Mouse (Mus musculus) midbrain, embryonic 11.5 days (tissue): ENCODE results near the gene Lzts3. TPM values are rescaled to one million over a fixed set of nuclear protein-coding genes. Genes with fewer than 3 reads are reported as not detected.
A peak's percentile ranks its signal among the peaks of the same experiment; 100 is the strongest.

Source experiments
- ATAC-seq: fragments of 200-750 bp; cut with Nextera tagmentation; 2 replicates; pipeline ENCODE4 v1.8.0; 2017; ENCODE audit warnings: moderate TSS enrichment, moderate library complexity; ENCODE audit not compliant: low FRiP score
- DNase-seq: peaks from one replicate; pipeline ENCODE4 v3.0.0; 2015; ENCODE audit warnings: low spot score; ENCODE audit errors: missing footprints
- H3K27ac ChIP-seq: fragments of 300-500 bp; sonication (generic); 2 replicates; pipeline ENCODE4 v1.5.1; 2014; ENCODE audit warnings: low read depth, low read length
- H3K27me3 ChIP-seq: fragments of 300-500 bp; sonication (generic); 2 replicates; pipeline ENCODE4 v1.6.1; 2014; ENCODE audit warnings: mild to moderate bottlenecking, low read length, moderate library complexity, mixed read lengths; ENCODE audit not compliant: control insufficient read depth, insufficient read depth
- H3K36me3 ChIP-seq: fragments of 300-500 bp; sonication (generic); 2 replicates; pipeline ENCODE4 v1.6.1; 2014; ENCODE audit warnings: mild to moderate bottlenecking, low read length, moderate library complexity, mixed read lengths; ENCODE audit not compliant: control insufficient read depth, insufficient read depth
- H3K4me1 ChIP-seq: fragments of 300-500 bp; sonication (generic); 2 replicates; pipeline ENCODE4 v1.6.1; 2014; ENCODE audit warnings: low read length; ENCODE audit not compliant: control insufficient read depth, insufficient read depth
- H3K4me2 ChIP-seq: fragments of 300-500 bp; sonication (generic); 2 replicates; pipeline ENCODE4 v1.6.1; 2014; ENCODE audit warnings: mild to moderate bottlenecking, moderate library complexity
- H3K4me3 ChIP-seq: fragments of 300-500 bp; sonication (generic); 2 replicates; pipeline ENCODE4 v1.5.1; 2014; ENCODE audit warnings: low read depth, low read length
- H3K9ac ChIP-seq: fragments of 300-500 bp; sonication (generic); 2 replicates; pipeline ENCODE4 v1.6.1; 2014; ENCODE audit warnings: low read length
- H3K9me3 ChIP-seq: fragments of 300-500 bp; sonication (generic); 2 replicates; pipeline ENCODE4 v1.6.1; 2016; ENCODE audit warnings: low read length; ENCODE audit not compliant: control insufficient read depth
- WGBS: fragments of 180-500 bp; shearing (Covaris S2); extraction: QIAGEN DNeasy Blood & Tissue Kit; methylation state at CpG from one replicate; pipeline ENCODE4 v1.1.7; 2014; 5-methylcytosine and 5-hydroxymethylcytosine counted together
- polyA plus RNA-seq: library from polyadenylated mRNA; unstranded; fragments of >200 nt; fragmentation: Nextera tagmentation; extraction: Ambion mirVana; gene quantifications from 2 replicates; pipeline ENCODE4 v1.2.1, GENCODE M21; 2014

Gene Lzts3
- polyA plus RNA-seq, 1 experiment from 2014 or later: 1.1 TPM

DNA sequence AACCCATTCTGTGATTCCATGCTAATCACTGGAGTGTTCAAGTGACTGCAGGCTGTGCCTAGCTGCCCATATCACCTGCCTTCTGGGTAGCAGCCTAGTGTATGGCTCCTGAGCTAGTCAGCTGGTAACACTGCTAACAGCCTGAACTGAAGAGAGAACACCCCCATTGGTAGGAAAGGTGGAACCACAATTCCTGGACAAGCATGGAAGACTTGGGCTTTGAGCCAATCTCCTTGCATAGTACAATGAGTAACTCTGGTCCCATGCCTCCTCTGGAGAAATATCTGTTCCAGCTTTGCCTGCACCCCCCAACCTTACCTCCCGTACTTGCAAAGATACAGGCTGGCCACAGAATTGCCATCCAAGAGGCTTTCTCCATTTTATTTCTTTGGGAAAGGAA is 10.2 kb downstream of the Lzts3 start:
- H3K9ac ChIP-seq: no peak overlapping the region
- 44% methylated on average over 1 of the region's 1 CpGs for WGBS
- H3K27ac ChIP-seq: no peak overlapping the region
- ATAC-seq: no peak
- no peak overlapping the region for H3K4me2 ChIP-seq
- H3K4me1 ChIP-seq: peaks cover 37% of the 10 kb centered on the region
- H3K9me3 ChIP-seq: no peaks in the 10 kb centered on the region
- peaks cover 39% of the 10 kb centered on the region for H3K27me3 ChIP-seq
- H3K4me3 ChIP-seq: no peak overlapping the region
- DNase-seq: no peak
- H3K36me3 ChIP-seq: no peaks in the 10 kb centered on the region

DNA sequence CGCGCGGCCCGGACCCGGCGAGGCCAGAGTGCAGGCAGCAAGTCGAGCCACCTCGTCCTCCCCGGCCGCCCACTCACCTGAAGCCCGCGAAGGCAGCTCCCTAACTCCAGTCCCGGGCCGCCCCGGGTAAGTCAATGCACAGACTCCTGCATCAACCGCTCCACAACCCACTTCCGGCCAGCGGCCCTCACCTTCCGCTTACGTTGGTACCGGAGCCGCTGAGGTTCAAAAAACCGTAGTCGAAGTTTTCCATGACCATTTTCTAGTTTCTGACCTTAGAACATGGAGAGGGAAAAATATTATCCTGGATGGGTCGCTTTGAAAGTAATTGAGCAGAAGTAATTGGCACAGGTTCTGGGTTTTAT is 12.8 kb downstream of the Lzts3 start, which contains the start of the genes Fastkd5 and Ubox5:
Gene Fastkd5 (minus strand): TSS at position 189 of the 365 bp plus-strand sequence.
Gene Ubox5 (minus strand): TSS at position 200 of the 365 bp plus-strand sequence.
- Histone ChIP-seq H3K9me3 (no peaks in the 10 kb centered on the region), H3K27me3 (peaks cover 13% of the 10 kb centered on the region), H3K27ac (no peak within 1 kb of the TSS), H3K9ac (peak within 1 kb of the TSS; percentile 94), H3K36me3 (peaks cover 2% of the 10 kb centered on the region; the same call in 1 of the 2 replicates), H3K4me3 (peak within 1 kb of the TSS; percentile 97), H3K4me2 (peak within 1 kb of the TSS; percentile 90), H3K4me1 (peaks cover 27% of the 10 kb centered on the region)
- ATAC-seq (peak; percentile 86), DNase-seq (peak; percentile 99)
- under 1% methylated on average over 25 of the region's 25 CpGs for WGBS

DNA sequence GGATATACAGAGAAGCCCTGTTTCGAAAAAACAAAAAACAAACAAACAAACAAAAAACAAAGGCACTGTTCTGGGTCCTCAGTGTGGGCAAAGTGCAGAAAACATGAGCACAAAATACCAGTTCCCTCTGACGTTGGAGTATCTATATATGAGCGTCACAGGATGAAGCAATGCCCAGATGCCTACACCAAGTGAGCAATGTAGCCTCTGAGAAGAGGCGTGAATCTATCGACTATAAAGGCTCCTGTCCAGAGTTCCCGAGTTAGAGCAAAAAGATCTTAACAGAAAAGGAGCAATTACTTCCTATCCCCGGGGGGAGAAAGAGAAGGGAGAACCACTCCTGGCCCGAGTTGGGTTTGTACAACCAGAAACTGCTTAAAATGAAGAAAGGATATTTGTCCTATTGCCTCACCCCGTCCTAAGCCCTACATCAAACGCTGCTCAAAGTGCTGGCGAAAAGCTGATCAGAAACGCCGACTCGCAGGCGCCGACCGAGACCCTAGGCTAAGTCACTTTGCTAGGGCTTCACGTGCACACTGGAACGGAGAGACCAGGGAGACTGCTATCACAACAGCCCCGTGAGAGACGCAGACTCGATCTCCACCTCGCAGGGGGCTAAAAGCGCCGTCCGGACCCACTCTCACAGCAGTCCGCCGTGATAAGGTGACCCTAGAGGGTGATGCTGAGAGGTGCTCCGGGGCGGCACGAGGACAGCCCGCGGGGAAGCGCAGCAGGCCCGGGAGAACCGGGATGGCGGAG is 13.3 kb downstream of the Lzts3 start:
- Histone ChIP-seq H3K4me1 (peaks cover 21% of the 10 kb centered on the region), H3K4me3 (peak overlapping the region; percentile 97), H3K27me3 (peaks cover 8% of the 10 kb centered on the region), H3K4me2 (peak overlapping the region; percentile 90), H3K27ac (no peak overlapping the region), H3K9ac (peak overlapping the region; percentile 94), H3K9me3 (no peaks in the 10 kb centered on the region), H3K36me3 (peaks cover 2% of the 10 kb centered on the region; the same call in 1 of the 2 replicates)
- 3% methylated on average over 36 of the region's 37 CpGs for WGBS
- ATAC-seq (peak; percentile 60; the same call in 1 of the 2 replicates), DNase-seq (no peak)

DNA sequence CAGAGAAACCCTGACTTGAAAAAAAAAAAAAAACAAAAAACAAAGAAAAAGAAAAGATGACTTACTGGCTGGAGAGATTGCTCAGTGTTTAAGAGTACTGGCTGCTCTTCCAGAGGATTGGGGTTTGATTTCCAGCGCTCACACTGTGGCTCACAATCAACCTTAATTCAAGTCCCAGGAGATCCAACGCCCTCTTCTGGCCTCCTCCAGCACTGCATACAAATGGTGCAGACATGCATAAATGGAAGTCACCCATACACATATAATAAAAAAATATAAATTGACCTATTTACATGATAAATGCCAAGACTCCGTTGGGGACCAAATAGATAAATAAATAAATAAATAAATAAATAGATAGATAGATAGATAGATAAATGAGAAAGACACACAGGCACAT is 14.2 kb downstream of the Lzts3 start:
- peaks cover 16% of the 10 kb centered on the region for H3K4me1 ChIP-seq
- H3K4me2 ChIP-seq: peak overlapping the region; percentile 90
- DNase-seq (peak; percentile 84), ATAC-seq (no peak)
- H3K27ac ChIP-seq: no peak overlapping the region
- WGBS: 65% methylated on average over 3 of the region's 3 CpGs
- peaks cover 5% of the 10 kb centered on the region; the same call in 1 of the 2 replicates for H3K36me3 ChIP-seq
- H3K9me3 ChIP-seq: no peaks in the 10 kb centered on the region
- no peak overlapping the region for H3K9ac ChIP-seq
- H3K4me3 ChIP-seq: no peak overlapping the region; the same call in 1 of the 2 replicates
- no peaks in the 10 kb centered on the region; the same call in none of the 2 replicates for H3K27me3 ChIP-seq

DNA sequence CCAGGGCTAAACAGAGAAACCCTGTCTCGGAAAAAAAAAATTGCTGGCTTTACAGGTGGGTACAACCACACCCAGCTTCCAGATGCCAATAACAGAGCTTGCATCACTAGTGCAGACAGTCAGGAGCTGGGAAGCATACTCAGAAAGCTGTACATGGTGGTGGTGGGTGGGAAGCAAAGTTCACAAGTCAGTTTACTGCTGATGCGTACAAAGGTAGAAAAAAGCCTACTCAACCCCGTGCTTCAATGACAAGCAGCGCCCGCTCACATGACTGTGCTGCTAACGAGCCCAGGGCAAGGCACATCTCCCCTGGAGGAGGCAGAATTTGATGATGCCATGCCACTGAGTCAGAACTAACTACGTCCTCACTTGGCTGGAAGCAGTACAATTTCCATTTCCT is 23.6 kb downstream of the Lzts3 start:
- H3K4me1 ChIP-seq: no peaks in the 10 kb centered on the region
- WGBS: 98% methylated on average over 7 of the region's 7 CpGs
- no peak overlapping the region for H3K9ac ChIP-seq
- no peak overlapping the region for H3K4me3 ChIP-seq
- ATAC-seq (no peak), DNase-seq (no peak)
- no peak overlapping the region for H3K27ac ChIP-seq
- H3K36me3 ChIP-seq: peaks cover 21% of the 10 kb centered on the region
- no peaks in the 10 kb centered on the region for H3K27me3 ChIP-seq
- H3K4me2 ChIP-seq: no peak overlapping the region
- H3K9me3 ChIP-seq: no peaks in the 10 kb centered on the region

DNA sequence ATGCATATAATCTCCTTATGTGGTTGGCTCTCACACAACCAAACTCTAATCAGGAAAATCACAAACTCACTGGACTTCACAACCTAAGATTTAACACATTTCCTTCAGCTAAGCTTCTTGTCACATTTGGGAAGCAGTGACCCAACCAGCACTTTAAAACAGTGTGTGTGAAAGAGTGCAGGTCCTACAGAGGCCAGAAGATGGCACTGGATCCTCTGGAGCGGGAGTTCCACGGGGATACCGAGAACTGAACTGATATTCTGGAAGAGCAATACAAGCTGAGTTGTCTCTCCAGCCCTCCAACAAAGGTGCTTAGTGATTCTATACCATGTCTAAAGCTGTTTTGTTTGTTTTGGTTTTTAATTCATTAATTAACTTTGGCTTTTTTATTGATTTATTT is 29.5 kb downstream of the Lzts3 start:
- DNase-seq: no peak
- no peaks in the 10 kb centered on the region for H3K27me3 ChIP-seq
- no peak for ATAC-seq
- 63% methylated on average over 3 of the region's 3 CpGs for WGBS
- peaks cover 13% of the 10 kb centered on the region for H3K36me3 ChIP-seq
- no peaks in the 10 kb centered on the region for H3K4me1 ChIP-seq
- no peak overlapping the region for H3K4me3 ChIP-seq
- H3K4me2 ChIP-seq: no peak overlapping the region
- H3K9ac ChIP-seq: no peak overlapping the region
- H3K9me3 ChIP-seq: no peaks in the 10 kb centered on the region
- H3K27ac ChIP-seq: no peak overlapping the region

DNA sequence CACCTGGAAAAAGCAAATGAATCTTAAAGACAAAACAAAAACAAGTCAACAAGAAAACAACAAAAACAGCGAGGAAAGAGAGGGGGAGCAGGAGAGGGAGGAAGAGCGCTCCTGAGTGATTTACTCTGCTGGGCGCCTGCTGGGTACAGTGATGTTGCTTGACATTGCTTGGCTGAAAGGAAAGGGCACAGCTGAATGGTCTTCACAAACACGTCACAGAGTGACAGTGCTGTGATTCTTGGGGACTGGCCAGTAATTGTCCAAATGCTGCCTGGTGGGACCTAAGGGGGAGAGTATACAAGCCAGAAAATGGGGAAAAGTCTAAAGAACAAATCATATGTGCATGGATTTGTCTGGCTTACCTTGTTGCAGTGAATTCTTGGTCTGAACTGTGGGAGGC is 40.4 kb downstream of the Lzts3 start:
- H3K4me2 ChIP-seq: no peak overlapping the region
- 86% methylated on average over 4 of the region's 4 CpGs for WGBS
- H3K9ac ChIP-seq: no peak overlapping the region
- no peak overlapping the region for H3K27ac ChIP-seq
- H3K4me3 ChIP-seq: no peak overlapping the region
- no peak for DNase-seq
- H3K4me1 ChIP-seq: no peaks in the 10 kb centered on the region
- peaks cover 6% of the 10 kb centered on the region for H3K36me3 ChIP-seq
- no peaks in the 10 kb centered on the region for H3K27me3 ChIP-seq
- no peak for ATAC-seq
- H3K9me3 ChIP-seq: no peaks in the 10 kb centered on the region

DNA sequence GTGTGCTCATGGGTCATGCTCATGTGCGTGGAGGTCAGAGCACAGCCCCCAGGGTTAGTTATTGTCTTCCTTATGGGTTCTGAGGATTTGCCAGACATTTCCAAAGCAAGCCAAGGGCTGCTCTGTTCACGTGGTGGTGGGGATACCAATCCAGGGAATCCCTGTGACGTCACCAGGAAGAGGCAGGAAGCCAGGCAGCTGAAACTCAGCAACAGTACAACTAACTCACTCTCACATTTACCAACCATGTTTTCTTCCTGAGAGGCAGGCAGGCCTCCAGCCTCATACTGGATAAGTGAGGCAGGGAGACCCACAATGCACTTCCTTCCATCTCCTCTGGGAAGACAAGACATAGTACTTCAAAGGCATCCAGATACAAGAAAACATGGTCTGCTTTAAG is 44.2 kb downstream of the Lzts3 start:
- Histone ChIP-seq H3K9me3 (no peaks in the 10 kb centered on the region), H3K4me2 (no peak overlapping the region), H3K27ac (no peak overlapping the region), H3K4me1 (no peaks in the 10 kb centered on the region), H3K4me3 (no peak overlapping the region), H3K36me3 (peaks cover 6% of the 10 kb centered on the region), H3K9ac (no peak overlapping the region), H3K27me3 (no peaks in the 10 kb centered on the region)
- DNase-seq (no peak), ATAC-seq (no peak)
- 77% methylated on average over 3 of the region's 3 CpGs for WGBS

DNA sequence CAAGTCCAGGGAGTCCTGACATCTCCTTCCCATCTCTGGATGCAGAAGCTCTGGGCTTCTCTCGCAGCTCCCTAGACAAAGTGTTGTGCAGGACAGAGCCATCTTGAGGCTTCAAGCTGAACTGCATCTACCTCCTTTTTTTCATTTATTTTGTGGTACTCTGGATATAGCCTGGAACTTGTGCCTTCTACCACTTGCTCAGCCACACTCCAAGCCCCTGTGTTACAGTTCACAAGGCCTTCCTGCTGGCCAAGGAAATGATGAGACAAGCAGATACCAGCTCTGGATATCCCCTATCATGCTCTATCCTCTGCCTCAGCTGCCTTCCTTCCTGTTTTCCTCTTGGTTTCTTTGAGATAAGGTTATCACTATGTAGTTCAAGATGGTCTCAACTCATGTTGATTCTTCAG is 45.0 kb downstream of the Lzts3 start:
- 29% methylated on average over 1 of the region's 1 CpGs for WGBS
- no peaks in the 10 kb centered on the region for H3K4me1 ChIP-seq
- H3K9ac ChIP-seq: no peak overlapping the region
- H3K36me3 ChIP-seq: peaks cover 6% of the 10 kb centered on the region
- DNase-seq (no peak), ATAC-seq (no peak)
- no peak overlapping the region for H3K4me2 ChIP-seq
- H3K27me3 ChIP-seq: no peaks in the 10 kb centered on the region
- H3K9me3 ChIP-seq: no peaks in the 10 kb centered on the region
- H3K27ac ChIP-seq: no peak overlapping the region
- H3K4me3 ChIP-seq: no peak overlapping the region
